Mouse (Mus musculus) urinary bladder, postnatal 36 days (tissue): ENCODE data around the gene Ckap4.

Source experiments
- DNase-seq, 2 experiments: peaks; one replicate each; pipeline ENCODE4 v3.0.0; 2022; ENCODE audit warnings: low spot score in 2 of 2, mixed read lengths in 1 of 2

Gene Ckap4

GRCm38 (mm10) chr10:84533912-84534671, at the start of gene Ckap4:
TSS of gene Ckap4 (minus strand) at chr10:84534062.
- DNase-seq = peak; percentile 60 to 70

DNA sequence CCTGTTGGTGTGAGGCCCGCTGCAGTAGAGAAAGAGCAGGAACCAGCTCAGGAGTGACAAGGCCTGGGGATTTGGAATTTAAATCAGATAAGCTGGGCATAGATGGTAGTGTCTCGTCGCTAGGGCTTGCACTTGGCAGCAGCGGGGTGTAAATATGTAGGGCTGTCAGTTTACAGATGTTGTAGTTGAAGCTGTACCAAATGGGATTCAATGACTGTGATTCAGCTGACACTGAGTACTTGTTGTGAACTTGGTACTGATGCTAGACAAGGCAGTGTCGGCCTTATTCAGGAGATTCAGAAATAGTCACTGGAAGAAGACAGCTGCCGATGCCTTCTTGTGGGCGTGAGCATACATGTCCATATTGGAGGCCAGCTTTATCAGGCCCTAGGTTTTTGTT, 48.4 kb upstream of the Ckap4 start:
- DNase-seq = no peak

DNA sequence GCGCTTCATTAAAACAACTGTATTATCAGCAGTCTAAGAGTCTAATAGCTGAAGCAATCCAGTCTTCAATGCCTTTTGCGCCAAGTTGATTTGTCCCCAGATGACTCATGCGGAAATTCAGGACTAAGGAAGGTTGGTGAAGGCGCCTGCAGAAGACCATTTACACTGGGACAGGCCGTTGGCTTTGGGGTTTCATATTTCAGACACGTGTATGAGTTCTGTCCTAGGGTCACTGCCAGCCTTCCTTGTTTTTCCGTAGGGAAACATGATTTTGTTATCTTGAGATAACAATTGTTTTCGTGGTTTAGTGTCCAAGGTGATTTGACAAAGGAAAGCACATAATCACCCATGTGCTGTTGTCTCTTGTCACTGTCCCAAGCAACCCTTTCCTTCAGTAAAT, 47.3 kb upstream of the Ckap4 start:
- DNase-seq = peak in 1 of 2 experiments; percentile 13

GRCm38 (mm10) chr10:84579527-84579926, 45.7 kb upstream of the Ckap4 start:
- DNase-seq = no peak

DNA sequence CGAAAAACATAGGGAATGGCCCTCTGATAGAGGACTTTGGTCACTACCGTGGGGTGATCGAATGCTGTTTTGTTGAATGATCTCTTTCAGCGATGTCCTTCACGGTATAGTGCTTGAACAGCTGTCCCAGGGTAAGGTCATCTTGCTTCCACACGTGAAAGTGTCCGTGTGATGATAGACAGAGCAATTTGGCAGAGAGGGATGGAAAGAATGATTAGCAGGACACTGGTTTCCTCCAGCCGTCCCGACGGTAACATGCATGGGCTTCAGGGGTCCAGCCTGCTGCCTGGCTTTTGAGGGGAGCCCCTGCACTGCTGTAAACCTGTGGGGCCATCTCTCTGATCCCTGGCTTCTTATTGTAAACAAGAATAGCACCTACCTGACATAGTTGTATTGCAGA, 44.9 kb upstream of the Ckap4 start:
- DNase-seq = no peak

- peak; percentile 64 to 81 for DNase-seq
These were observed 43.3 kb upstream of the Ckap4 start for GRCm38 (mm10) chr10:84577071-84577727.

- DNase-seq = peak; percentile 95
These were observed 42.7 kb upstream of the Ckap4 start, which contains the start of gene Tcp11l2 for GRCm38 (mm10) chr10:84576395-84577070. TSS of gene Tcp11l2 (plus strand) at chr10:84576626.

DNA sequence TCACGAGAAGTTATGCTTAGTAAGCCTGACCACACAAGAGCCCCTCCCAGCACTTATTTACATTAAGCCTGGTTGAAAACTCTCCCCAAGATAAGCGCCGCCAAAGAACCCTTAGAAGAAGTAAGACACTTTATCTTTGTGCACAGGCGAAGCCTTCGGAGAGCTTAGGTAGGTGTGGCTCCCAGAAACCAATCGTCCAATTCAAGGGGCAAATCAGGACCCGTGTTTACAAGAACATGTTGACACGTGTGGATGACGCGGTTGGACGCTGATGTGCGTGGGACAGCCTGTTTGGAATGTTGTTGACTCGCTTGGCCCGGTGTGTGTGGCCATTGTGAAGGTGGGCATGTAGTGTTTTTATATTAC, 42.1 kb upstream of the Ckap4 start:
- DNase-seq = no peak

DNA sequence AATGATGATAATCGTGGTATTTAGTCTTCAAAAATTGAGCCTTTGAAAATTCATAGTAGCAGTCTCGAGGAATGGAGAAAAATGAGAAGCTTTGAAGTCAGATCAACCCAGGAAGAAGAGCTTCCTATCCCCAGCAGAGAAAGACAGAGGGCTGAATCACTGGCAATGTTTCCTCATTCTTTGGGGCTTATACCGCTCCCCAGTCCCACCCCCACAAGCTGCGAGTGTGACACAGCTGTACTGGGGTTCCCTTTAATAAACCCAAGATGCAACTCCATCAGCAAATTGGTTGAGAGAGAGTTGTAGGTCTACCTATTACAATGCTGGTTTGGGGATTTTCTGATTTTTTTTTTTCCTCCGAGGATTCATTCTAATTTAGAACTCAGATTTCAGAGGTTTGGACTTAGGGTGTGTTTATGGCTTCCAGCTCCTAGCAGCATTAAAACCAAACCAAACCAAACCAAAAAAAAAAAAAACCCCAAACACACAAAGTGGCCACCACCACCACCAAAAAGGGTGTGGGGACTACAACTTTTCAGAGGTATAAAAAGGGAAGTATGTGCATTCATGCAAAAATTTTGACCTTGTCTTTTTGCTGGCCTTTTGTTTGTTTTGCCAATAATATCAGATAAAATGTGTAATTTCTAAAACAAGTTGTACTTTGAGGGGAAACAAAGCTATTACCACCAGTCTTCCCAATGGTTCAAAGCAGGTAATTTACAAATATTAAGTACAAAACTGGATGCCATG, 40.0 kb upstream of the Ckap4 start:
- no peak for DNase-seq

GRCm38 (mm10) chr10:84571052-84571639, 37.3 kb upstream of the Ckap4 start:
- no peak for DNase-seq

DNA sequence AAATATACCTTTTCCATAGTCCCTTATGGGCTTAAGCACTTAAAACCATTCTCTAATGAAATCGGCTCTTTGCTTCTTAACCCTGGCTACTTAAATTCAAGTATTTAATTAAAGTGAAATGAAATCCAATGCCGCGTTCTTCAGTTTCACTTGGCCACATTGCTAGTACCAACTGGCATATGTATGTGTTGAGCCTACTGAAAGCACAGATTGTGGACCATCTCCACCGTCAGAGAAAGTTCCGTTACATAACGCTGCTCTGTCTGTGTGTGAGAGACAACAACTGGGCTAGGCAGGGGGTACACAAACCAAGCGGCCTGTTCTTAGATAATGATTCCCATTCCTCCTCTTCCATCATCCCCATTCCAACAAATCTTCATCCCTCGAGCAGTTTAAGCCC, 30.6 kb upstream of the Ckap4 start:
- DNase-seq = no peak

DNA sequence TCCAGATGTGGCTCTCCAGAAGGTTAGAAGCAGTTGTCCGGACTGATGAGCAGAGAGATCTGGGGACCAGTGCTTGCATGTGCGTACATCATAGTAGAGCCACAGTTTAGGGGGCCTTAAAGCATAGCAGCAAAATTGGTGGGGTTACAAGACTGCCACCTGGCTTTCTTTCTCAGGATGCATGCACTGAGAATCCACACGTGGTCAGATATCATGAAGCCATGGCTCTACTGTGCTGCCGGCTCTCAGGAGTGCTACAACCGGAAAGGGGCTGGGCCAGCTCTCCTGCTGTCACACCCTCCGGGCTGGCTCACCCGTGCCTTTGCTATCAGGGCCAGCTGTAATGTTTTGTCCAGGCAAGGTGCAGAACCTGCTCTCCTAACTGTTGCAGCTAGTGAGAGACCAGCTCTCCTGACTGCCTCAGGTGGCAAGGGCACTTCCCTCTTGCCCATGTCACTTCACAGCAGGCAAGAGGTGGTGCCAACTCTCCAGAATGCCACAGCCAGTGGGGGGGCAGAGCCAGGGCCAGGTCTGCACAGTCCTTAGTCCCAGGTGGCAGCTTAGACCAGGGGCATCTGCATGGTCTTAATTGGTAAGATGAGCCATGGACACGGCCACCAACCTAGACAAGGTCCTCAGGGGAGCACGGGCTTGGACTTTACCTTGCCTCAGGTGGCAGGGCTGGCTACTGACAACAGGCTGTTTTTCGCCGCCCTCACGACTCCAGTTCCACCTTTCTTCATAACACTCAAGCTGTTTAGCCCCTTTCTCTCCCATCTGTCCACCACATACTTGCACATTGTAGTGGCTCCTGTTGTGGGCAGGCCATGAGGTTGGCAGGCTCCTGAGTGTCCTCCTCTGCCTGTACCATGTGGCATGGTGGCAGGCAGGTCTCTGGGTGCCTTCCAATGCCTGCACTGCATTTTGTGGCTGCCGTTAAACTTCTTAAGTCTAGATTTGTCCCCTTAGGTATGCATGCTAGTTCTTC, 29.0 kb upstream of the Ckap4 start:
- peak; percentile 24 to 49 for DNase-seq

- DNase-seq = no peak
These were observed 28.3 kb upstream of the Ckap4 start for GRCm38 (mm10) chr10:84562121-84562520.

- DNase-seq = no peak
These were observed 26.1 kb upstream of the Ckap4 start for GRCm38 (mm10) chr10:84559986-84560385.

- no peak for DNase-seq
These were observed 24.6 kb upstream of the Ckap4 start for GRCm38 (mm10) chr10:84558511-84558910.

- no peak for DNase-seq
These were observed 22.3 kb upstream of the Ckap4 start for GRCm38 (mm10) chr10:84556120-84556519.

GRCm38 (mm10) chr10:84554291-84555009, 20.6 kb upstream of the Ckap4 start:
- no peak for DNase-seq

- DNase-seq = no peak
These were observed 18.6 kb upstream of the Ckap4 start for GRCm38 (mm10) chr10:84552477-84552876.

GRCm38 (mm10) chr10:84551846-84552245, 18.0 kb upstream of the Ckap4 start:
- DNase-seq = no peak

DNA sequence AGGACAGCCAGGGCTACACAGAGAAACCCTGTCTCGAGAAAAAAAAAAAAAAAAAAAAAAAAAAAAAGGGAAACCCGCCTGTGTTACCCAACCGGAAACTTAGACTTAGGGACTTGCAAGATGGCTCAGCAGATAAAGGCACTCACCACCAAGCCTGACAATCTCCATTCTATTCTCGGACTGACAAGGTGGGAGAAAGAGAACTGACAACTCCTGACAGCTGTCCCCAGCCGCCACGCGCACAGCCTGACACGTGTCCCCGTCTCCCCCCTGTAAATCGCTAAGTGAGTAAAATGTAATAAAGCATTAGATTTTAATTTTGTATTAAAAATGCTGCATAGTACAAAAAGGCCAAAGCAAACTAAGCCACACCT, 16.0 kb upstream of the Ckap4 start:
- no peak for DNase-seq
